Mouse (Mus musculus) cerebral cortex, adult 2 months (tissue): ENCODE data around the gene Lrrc25.

Source experiments
- WGBS: fragments of 180-500 bp; shearing (Covaris S2); methylation state at CpG from one replicate; pipeline ENCODE4 v1.1.7; 2018; 5-methylcytosine and 5-hydroxymethylcytosine counted together

Gene Lrrc25

DNA sequence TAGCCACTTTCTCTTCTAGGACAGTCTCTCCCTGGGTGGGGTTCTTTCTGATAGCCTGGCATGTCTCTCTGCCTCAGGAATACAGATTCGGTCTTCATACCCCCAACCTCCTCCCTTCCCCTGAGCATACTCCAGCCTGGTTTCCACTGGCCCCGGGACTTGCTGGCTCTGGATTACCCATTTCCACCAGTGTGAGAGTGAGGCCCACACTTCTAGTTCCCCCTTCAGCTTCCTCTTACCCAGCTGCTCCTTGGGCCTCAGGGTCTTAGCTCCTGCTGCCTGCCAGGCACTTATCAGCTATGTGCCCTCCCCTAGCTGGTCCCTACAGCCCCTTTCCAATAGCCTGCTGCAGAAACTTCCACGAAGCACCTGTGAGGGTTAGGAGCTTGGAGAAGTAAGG is at the start of gene Lrrc25:
Gene Lrrc25 (plus strand): TSS at position 262 of the 400 bp plus-strand sequence.
- WGBS: 87% methylated on average over 3 of the region's 3 CpGs

- WGBS: 68% methylated on average over 6 of the region's 6 CpGs
Observed at GRCm38 (mm10) chr8:70570990-70571389, 45.0 kb upstream of the Lrrc25 start.

DNA sequence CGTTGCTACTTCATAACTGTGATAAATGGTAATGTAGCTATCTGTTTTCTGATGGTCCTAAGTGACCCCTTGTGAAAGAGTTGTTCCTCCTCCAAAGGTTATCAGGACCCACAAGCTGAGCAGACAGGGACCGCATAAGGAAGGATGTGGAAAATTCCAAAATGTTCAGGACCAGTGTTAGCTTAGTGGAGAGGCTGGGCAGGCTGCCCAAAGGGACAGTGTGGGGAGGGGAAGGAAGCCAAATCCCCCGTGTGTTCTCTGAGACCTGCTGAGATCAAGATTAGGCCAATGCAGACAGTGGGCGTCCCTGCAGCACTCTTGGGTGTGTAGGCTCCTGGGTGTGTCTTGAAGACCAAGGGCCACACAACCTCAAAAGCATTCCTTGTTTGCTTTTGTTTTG is 41.0 kb upstream of the Lrrc25 start:
- WGBS: 47% methylated on average over 4 of the region's 4 CpGs

GRCm38 (mm10) chr8:70577207-70577606 is 38.7 kb upstream of the Lrrc25 start:
- WGBS: 93% methylated on average over 3 of the region's 3 CpGs

DNA sequence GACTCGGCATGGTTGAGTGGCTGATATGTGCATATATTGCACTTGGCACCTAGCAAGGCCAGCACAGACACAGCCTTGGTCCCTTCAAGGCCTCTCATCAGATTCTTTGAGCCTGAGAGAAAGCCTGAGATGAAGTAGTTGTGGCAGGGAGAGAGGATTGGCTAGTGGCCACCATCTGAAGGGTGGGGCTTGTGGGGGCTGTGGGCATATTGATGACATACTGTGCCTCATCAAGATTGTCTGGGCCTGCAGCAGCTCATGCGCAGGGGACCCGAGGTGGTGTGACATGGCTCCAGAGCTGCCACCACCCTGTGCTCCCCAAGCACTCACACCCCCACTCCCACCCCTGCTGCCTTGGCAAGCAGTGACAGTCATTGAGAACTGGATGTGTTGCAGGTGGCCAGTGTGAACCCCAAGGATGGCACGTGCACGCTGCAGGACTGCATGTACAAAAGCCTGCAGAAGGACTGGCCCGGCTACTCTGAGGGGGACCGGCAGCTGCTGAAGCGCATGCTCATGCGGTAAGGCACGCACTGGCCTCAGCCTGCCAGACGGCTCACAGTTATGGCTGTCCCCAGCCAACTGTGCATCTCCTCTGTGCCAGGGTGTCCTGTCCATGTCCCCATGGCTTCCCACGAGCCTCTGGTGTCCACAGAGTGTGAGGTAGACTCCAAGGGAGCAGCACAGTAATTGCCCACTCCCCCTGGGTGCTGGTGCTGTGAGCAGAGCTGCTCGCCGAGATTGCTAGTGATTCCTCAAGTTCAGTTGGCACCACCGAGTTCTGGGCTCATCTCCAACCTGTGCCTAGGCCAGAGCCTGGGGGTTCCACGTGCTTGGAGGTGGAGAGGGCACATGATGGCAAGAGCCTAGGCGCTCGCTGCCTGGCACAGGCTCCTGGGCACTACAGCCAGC is 32.2 kb upstream of the Lrrc25 start:
- WGBS: 50% methylated on average over 18 of the region's 18 CpGs

- WGBS: 85% methylated on average over 9 of the region's 9 CpGs
Observed at GRCm38 (mm10) chr8:70584606-70585257, 31.2 kb upstream of the Lrrc25 start.

DNA sequence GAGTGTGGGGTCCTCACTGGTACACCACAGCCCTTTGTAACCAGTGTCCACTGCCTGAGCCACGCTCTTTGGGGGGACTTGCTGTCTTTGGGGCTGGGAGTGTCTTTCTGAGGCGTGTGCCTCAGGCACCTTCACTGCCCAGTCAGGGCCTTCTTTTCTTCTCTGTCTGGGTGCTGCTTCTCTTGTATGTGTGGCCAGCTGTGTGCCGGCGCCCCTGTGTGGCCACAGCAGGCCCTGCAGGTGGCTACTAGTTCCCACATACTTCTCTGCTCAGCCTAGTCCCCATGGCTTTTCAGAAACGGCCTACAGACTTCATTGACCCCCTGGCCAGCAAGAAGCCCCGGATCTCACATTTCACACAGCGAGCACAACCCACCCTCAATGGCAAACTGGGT is 30.7 kb upstream of the Lrrc25 start:
- WGBS: 37% methylated on average over 7 of the region's 7 CpGs

DNA sequence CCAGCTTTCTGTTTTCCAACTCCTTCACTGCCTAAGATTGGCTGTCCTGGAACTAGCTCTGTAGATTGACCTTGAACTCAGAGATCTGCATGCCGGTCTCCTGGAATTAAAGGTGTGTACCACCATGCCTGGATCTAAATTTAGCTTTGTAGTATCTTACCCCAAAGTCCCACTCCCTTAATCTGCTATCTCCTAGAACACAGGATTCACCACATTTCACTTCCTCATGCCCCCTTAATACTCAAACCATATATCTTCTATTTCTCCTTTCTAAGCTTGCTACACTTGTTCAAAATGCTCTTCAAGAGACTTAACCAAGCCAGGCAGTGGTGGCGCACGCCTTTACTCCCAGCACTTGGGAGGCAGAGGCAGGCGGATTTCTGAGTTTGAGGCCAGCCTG is 28.0 kb upstream of the Lrrc25 start:
- 95% methylated on average over 4 of the region's 4 CpGs for WGBS

GRCm38 (mm10) chr8:70591569-70591968 is 24.4 kb upstream of the Lrrc25 start:
- 51% methylated on average over 12 of the region's 12 CpGs for WGBS

DNA sequence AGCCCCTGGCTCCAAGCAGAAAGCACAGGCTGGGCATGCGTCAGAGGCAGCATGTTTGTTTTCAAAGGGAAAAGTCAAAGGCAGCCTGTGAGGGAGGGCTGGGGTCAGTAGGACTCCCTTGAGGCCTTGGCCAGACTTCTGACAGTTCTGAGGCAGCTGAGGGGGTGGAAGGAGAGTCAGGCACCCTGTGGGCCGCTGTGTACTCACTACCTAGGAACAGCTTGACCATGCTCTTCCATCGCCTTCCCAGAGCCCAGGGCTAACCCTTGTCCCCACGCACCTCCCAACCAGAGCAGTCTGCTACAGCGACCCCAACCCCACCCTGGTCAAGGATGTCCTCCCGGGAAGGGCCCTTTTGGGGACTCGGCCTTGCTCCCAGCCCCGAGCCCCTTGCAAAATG is 22.8 kb upstream of the Lrrc25 start:
- WGBS: 60% methylated on average over 8 of the region's 8 CpGs

- 3% methylated on average over 40 of the region's 40 CpGs for WGBS
Observed at GRCm38 (mm10) chr8:70593961-70594609, 21.9 kb upstream of the Lrrc25 start, which contains the start of gene Isyna1. Gene Isyna1 (plus strand): TSS chr8:70594373.

GRCm38 (mm10) chr8:70594621-70595564 is 21.1 kb upstream of the Lrrc25 start:
- 12% methylated on average over 82 of the region's 82 CpGs for whole genome bisulfite sequencing

GRCm38 (mm10) chr8:70595811-70596210 is 20.1 kb upstream of the Lrrc25 start:
- 91% methylated on average over 12 of the region's 12 CpGs for WGBS

DNA sequence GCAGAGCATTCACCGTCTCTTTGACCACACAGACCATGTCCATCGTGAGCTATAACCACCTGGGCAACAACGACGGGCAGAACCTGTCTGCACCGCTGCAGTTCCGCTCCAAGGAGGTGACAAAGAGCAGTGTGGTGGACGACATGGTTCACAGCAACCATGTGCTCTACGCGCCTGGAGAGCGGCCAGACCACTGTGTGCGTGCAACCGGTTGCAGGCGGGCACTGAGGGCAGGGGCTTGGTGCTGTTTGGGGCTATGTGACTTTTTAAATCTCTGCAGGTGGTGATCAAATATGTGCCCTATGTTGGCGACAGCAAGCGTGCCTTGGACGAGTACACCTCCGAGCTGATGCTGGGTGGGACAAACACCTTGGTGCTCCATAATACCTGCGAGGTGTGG is 19.7 kb upstream of the Lrrc25 start:
- 92% methylated on average over 18 of the region's 18 CpGs for WGBS

DNA sequence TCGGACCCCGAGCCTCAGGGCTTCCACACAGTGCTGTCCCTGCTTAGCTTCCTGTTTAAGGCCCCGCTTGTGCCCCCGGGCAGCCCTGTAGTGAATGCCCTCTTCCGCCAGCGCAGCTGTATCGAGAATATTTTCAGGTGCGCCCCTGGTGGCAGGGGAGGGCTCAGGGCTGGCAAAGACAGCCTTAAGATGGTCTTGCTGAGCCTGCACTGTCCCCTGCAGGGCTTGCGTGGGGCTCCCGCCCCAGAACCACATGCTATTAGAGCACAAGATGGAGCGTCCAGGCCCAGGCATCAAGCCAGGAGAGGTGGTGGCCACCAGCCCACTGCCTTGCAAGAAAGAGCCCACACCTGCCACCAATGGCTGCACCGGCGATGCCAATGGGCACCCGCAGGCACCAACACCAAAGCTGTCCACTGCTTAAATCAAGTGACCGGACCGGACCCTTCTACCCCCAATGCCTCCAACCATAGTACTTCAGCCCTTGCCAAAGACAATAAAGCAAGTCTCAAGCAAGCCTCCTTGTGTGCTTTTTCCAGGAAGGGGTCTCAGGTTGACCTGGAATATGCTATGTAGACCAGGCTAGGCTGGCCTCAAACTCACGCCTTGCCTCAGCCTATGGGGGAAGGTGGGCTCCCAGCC is 19.1 kb upstream of the Lrrc25 start:
- 80% methylated on average over 17 of the region's 17 CpGs for WGBS

- 41% methylated on average over 66 of the region's 68 CpGs for WGBS
Observed at GRCm38 (mm10) chr8:70597417-70598272, 18.3 kb upstream of the Lrrc25 start.

GRCm38 (mm10) chr8:70598283-70598682 is 17.7 kb upstream of the Lrrc25 start:
- 24% methylated on average over 29 of the region's 29 CpGs for WGBS

DNA sequence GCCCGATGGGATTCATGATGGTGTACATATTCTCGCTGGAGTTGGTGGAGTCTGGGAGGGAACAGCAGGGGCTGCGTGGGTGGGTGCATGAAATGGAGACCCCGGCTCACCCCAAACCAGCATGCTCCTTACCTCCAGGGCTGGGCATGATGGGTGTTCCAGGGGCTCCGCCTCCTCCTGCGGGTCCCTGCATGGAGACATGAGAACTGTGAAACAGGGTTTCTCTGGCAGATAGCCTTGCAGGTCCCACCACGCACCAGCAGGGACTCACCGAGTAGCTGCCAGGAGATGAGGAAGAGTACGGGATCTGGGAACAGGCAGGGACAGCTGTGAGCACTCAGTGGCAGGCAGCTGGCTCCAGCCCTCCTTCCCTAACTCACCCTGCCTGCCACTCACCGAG is 17.2 kb upstream of the Lrrc25 start:
- WGBS: 37% methylated on average over 10 of the region's 10 CpGs

- WGBS: 86% methylated on average over 12 of the region's 12 CpGs
Observed at GRCm38 (mm10) chr8:70599507-70600290, 16.3 kb upstream of the Lrrc25 start.
